Mouse (Mus musculus) myocyte (in vitro differentiated cells): ENCODE data around the gene Rin3.

ENCODE experiments used
- CEBPB ChIP-seq: IDR thresholded peaks from 2 replicates; pipeline ENCODE4 v1.6.1; 2011; ENCODE audit warnings: mild to moderate bottlenecking, moderate library complexity; ENCODE audit not compliant: poor library complexity, insufficient read depth, severe bottlenecking
- E2F4 ChIP-seq: IDR thresholded peaks from one replicate; pipeline ENCODE4 v1.6.1; 2011; ENCODE audit warnings: mild to moderate bottlenecking, control low read depth, moderate library complexity; ENCODE audit not compliant: insufficient read depth
- MAX ChIP-seq: IDR thresholded peaks from one replicate; pipeline ENCODE4 v1.6.1; 2011; ENCODE audit warnings: low read depth, mild to moderate bottlenecking, control low read depth
- MYOD1 ChIP-seq, 3 experiments: IDR thresholded peaks; one replicate each; pipeline ENCODE4 v1.6.1; 2011; ENCODE audit warnings: control low read depth in 2 of 3, low read depth in 2 of 3, mild to moderate bottlenecking in 2 of 3, moderate library complexity in 1 of 3; ENCODE audit not compliant: insufficient read length in 2 of 3, control insufficient read depth in 1 of 3
- MYOG ChIP-seq, 3 experiments: IDR thresholded peaks; one replicate each; pipeline ENCODE4 v1.6.1; 2011; ENCODE audit warnings: control low read depth in 2 of 3, low read depth in 2 of 3, mild to moderate bottlenecking in 2 of 3; ENCODE audit not compliant: insufficient read length in 2 of 3, control insufficient read depth in 1 of 3, insufficient read depth in 1 of 3
- POLR2A ChIP-seq: IDR thresholded peaks from one replicate; pipeline ENCODE4 v1.6.1; 2011; ENCODE audit warnings: low read depth, mild to moderate bottlenecking, control low read depth, moderate library complexity; ENCODE audit not compliant: insufficient read length
- SRF ChIP-seq: IDR thresholded peaks from one replicate; pipeline ENCODE4 v1.6.1; 2011; ENCODE audit warnings: low read depth; ENCODE audit not compliant: control insufficient read depth, insufficient read length
- TCF12 ChIP-seq: IDR thresholded peaks from one replicate; pipeline ENCODE4 v1.6.1; 2011; ENCODE audit warnings: mild to moderate bottlenecking, control low read depth; ENCODE audit not compliant: poor library complexity, insufficient read depth, severe bottlenecking
- USF1 ChIP-seq: IDR thresholded peaks from one replicate; pipeline ENCODE4 v1.6.1; 2011; ENCODE audit warnings: low read depth, mild to moderate bottlenecking, control low read depth, moderate library complexity

DNA sequence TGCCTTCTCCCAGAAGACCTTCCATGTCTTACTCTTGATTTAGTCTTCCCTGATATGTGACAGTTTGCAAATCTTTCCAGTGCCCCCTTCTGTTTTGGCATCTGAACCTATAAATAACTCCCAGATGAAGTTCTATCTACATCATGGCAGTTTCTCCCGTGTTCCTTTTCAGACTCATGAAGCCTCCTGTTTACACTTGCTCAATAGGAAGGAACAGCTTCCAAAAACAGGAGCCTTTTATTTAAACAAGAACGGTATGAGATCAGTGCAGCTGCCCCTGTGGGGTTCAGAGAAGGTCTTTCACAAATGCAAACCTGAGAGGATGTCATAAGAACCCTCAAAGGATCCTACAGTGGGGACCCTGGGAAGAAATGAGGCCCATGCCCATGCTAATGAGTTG, 59.3 kb downstream of the Rin3 start:
- no peak for TF ChIP-seq E2F4
- TF ChIP-seq USF1: no peak
- no peak for TF ChIP-seq POLR2A
- TF ChIP-seq CEBPB: no peak
- no peak for TF ChIP-seq MAX
- no peak for TF ChIP-seq TCF12
- TF ChIP-seq SRF: no peak
- TF ChIP-seq MYOD1 (IDR thresholded peaks at IDR 0.05; ENCODE audit: control insufficient read depth in 1 of 3, insufficient read length in 2 of 3, low read depth in 2 of 3): no peak
- no peak for TF ChIP-seq MYOG (IDR thresholded peaks at IDR 0.05; ENCODE audit: control insufficient read depth in 1 of 3, insufficient read depth in 1 of 3, insufficient read length in 2 of 3, low read depth in 2 of 3)
